Comparison of ENCODE assay signal across 8 mouse cellular contexts in genomic region chr9:37552536-37553293, GRCm38 (mm10). TPM values are rescaled to one million over a fixed set of nuclear protein-coding genes. Genes with fewer than 3 reads are reported as not detected.
A peak's percentile ranks its signal among the peaks of the same experiment; 100 is the strongest.
DNase-seq lines count a peak whose midpoint lies in the region; ATAC-seq and TF ChIP-seq lines count a peak whose summit lies in the region.

TSS of gene Nrgn (minus strand) at chr9:37552904.

- no peak for TF ChIP-seq CTCF in ES-Bruce4 (IDR thresholded peaks at IDR 0.05; ENCODE audit: low read depth, low read length)
- no peak for TF ChIP-seq CTCF in brain, embryonic 14.5 days (IDR thresholded peaks at IDR 0.05; ENCODE audit: borderline replicate concordance, extremely low read depth, insufficient read depth, insufficient read length)

- no peak for TF ChIP-seq POLR2A in ES-Bruce4 (IDR thresholded peaks at IDR 0.05; ENCODE audit: insufficient read depth, low read length)
- no peak for TF ChIP-seq POLR2A in brain, embryonic 14.5 days (IDR thresholded peaks at IDR 0.05; ENCODE audit: borderline replicate concordance, extremely low read depth, insufficient read depth, insufficient read length, poor library complexity, severe bottlenecking)

- H3K4me1 ChIP-seq in ES-Bruce4 (ENCODE audit: control insufficient read depth, insufficient read depth, low read length): no peaks in the 10 kb centered on the region
- peaks cover 18% of the 10 kb centered on the region for H3K4me1 ChIP-seq in lung, embryonic 15.5 days

- H3K4me3 ChIP-seq in ES-Bruce4 (ENCODE audit: low read depth, low read length): peak within 1 kb of the TSS; percentile 70
- peak within 1 kb of the TSS; percentile 47 for H3K4me3 ChIP-seq in lung, embryonic 15.5 days

- no peak within 1 kb of the TSS for H3K27ac ChIP-seq in ES-Bruce4 (ENCODE audit: insufficient read depth, low read length)
- H3K27ac ChIP-seq in lung, embryonic 15.5 days: no peak within 1 kb of the TSS

- peak within 1 kb of the TSS; percentile 83 for H3K4me2 ChIP-seq in lung, embryonic 15.5 days

- peak; percentile 87 for ATAC-seq in hematopoietic stem cell, adult 5-6 weeks (replicated peaks in 1 of 2; ENCODE audit: insufficient read depth in 1 of 2, low FRiP score in 2 of 2, low TSS enrichment in 1 of 2, low read depth in 1 of 2, poor library complexity in 2 of 2, severe bottlenecking in 2 of 2)
- peak; percentile 93 for ATAC-seq in lung, embryonic 15.5 days (ENCODE audit: borderline replicate concordance, extremely low read depth, low FRiP score, low TSS enrichment)

- no peaks in the 10 kb centered on the region; the same call in 1 of the 2 replicates for H3K27me3 ChIP-seq in ES-Bruce4 (ENCODE audit: control insufficient read depth, insufficient read depth, low read length, poor library complexity, severe bottlenecking)
- H3K27me3 ChIP-seq in lung, embryonic 15.5 days: peaks cover 31% of the 10 kb centered on the region

- peak within 1 kb of the TSS; percentile 1; the same call in 1 of the 2 replicates for H3K9ac ChIP-seq in ES-Bruce4 (ENCODE audit: low read depth, poor library complexity, severe bottlenecking)
- H3K9ac ChIP-seq in lung, embryonic 15.5 days: peak within 1 kb of the TSS; percentile 37; the same call in 1 of the 2 replicates

- no peaks in the 10 kb centered on the region for H3K9me3 ChIP-seq in ES-Bruce4 (replicated peaks; ENCODE audit: control insufficient read depth, insufficient read depth, low read length, poor library complexity, severe bottlenecking)
- no peaks in the 10 kb centered on the region for H3K9me3 ChIP-seq in lung, embryonic 15.5 days

- H3K36me3 ChIP-seq in ES-Bruce4 (ENCODE audit: control insufficient read depth, insufficient read depth, low read length, poor library complexity, severe bottlenecking): no peaks in the 10 kb centered on the region
- no peaks in the 10 kb centered on the region for H3K36me3 ChIP-seq in lung, embryonic 15.5 days

- TF ChIP-seq EP300 in ES-Bruce4 (IDR thresholded peaks at IDR 0.05; ENCODE audit: insufficient read depth, low read depth, low read length): no peak

- WGBS in lung, embryonic 15.5 days: 4% methylated on average over 31 of the region's 31 CpGs

- DNase-seq in brain, embryonic 14.5 days (ENCODE audit: low read depth): peak; percentile 94
- peak; percentile 85 for DNase-seq in forelimb bud, embryonic 11.5 days (ENCODE audit: low read depth, low spot score)
- DNase-seq in layer of hippocampus, adult 9-11 months: peak; percentile 91
- peak; percentile 64 for DNase-seq in ovary, postnatal 10 days (ENCODE audit: low spot score)
- peak; percentile 67 to 73 for DNase-seq in thymus, postnatal 36 days

RNA-seq across cellular contexts. Expression of gene Nrgn, which starts in this region (rescaled TPM):
- 1.2 and 3.3 TPM in 2 replicates for polyA plus RNA-seq in ES-Bruce4 (2011; ENCODE audit: insufficient read depth, insufficient read length, low read depth, missing spikeins)
- polyA plus RNA-seq in brain, embryonic 14.5 days (2012; rRNA removed): 9.2 and 12.3 TPM in 2 replicates
- total RNA-seq in hematopoietic stem cell, adult 5-6 weeks (2017): 24.4 and 42.0 TPM in 2 replicates
- 7.0 and 8.1 TPM in 2 replicates for polyA plus RNA-seq in lung, embryonic 15.5 days (2015; fragmentation: Nextera tagmentation; extraction: Ambion mirVana)
